Mouse (Mus musculus) cerebellum, adult 2 months (tissue): ENCODE data around the gene Ext2. TPM values are rescaled to one million over a fixed set of nuclear protein-coding genes. Genes with fewer than 3 reads are reported as not detected.

Experiments
- DNase-seq, 2 experiments: peaks; one replicate each; pipeline ENCODE4 v3.0.0; 2021
- H3K27ac ChIP-seq: fragments of 200-500 bp; 2 replicates; pipeline ENCODE4 v1.5.1; 2012; ENCODE audit warnings: low read length, control low read depth, inconsistent platforms; ENCODE audit not compliant: insufficient read depth
- H3K27me3 ChIP-seq: fragments of 200-500 bp; 2 replicates; pipeline ENCODE4 v1.6.1; 2012; ENCODE audit warnings: inconsistent platforms, mild to moderate bottlenecking, low read length, moderate library complexity; ENCODE audit not compliant: control insufficient read depth, insufficient read depth
- H3K4me1 ChIP-seq: fragments of 200-500 bp; 2 replicates; pipeline ENCODE4 v1.6.1; 2011; ENCODE audit warnings: low read length; ENCODE audit not compliant: control insufficient read depth, insufficient read depth
- H3K4me3 ChIP-seq: fragments of 200-500 bp; replicated peaks from 2 replicates; pipeline ENCODE3; 2011; ENCODE audit warnings: mild to moderate bottlenecking, low read depth, low read length, control low read depth; ENCODE audit not compliant: insufficient read depth
- CTCF ChIP-seq: fragments of 200-500 bp; IDR thresholded peaks from 2 replicates; pipeline ENCODE4 v1.5.1; 2011; ENCODE audit warnings: low read depth, mild to moderate bottlenecking, control low read depth, low read length, moderate library complexity, borderline replicate concordance; ENCODE audit not compliant: insufficient read depth
- POLR2A ChIP-seq: fragments of 200-500 bp; IDR thresholded peaks from 2 replicates; pipeline ENCODE4 v1.6.1; 2011; ENCODE audit warnings: low read length, control low read depth, borderline replicate concordance; ENCODE audit not compliant: insufficient read depth
- WGBS: fragments of 180-500 bp; shearing (Covaris S2); methylation state at CpG from one replicate; pipeline ENCODE4 v1.1.7; 2018; 5-methylcytosine and 5-hydroxymethylcytosine counted together
- polyA plus RNA-seq: library from polyadenylated mRNA; depleted of rRNA; stranded (reverse); fragments of >200 nt; gene quantifications from 2 replicates; pipeline ENCODE4 v1.2.3, GENCODE M21; 2012

The Ext2 gene
- polyA plus RNA-seq, 1 experiment: 40.1 TPM

DNA sequence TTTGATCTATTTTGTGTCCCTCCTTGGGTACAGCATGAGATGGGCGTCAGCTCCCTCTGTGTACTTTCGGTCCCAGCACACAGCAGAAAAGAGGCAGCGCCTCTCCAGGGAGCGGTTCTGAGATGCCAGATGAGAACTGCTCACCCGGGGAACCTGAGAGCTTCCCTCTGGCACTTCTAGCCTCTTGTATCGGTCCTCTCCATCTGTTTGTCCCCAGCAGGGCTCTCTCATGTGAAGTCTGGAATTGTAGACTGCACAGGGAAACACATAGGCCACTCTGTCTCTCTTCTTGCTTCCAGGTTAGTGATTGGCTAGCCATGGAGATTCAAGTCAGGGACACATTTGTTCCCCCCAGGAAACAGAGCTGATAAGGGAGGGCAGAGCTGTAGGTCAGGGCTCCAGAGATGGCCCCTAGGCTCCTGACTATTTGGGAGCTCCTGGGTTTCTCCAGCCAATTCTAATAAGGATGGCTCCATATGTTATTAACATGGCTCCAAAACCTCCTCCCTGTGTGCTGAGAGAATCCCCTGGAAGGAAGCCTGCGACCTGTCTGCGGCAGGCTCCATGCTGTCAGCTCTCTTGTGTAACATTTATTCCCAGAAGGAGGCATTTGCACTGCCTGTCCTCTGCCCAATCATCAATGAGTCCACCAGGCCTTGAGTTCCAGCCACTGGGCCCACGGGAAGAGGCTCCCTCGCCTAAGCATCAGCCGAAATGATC lies 167.9 kb downstream of the Ext2 start:
- TF ChIP-seq POLR2A: no peak
- no peak for TF ChIP-seq CTCF
- H3K27me3 ChIP-seq: no peaks in the 10 kb centered on the region
- no peak overlapping the region for H3K27ac ChIP-seq
- peak; percentile 44 to 59 for DNase-seq
- WGBS: 35% methylated on average over 11 of the region's 11 CpGs
- no peaks in the 10 kb centered on the region; the same call in 1 of the 2 replicates for H3K4me1 ChIP-seq
- no peak overlapping the region for H3K4me3 ChIP-seq

GRCm38 (mm10) chr2:93649243-93649870 lies 173.0 kb downstream of the Ext2 start:
- DNase-seq: no peak
- no peaks in the 10 kb centered on the region; the same call in 1 of the 2 replicates for H3K4me1 ChIP-seq
- WGBS: 62% methylated on average over 4 of the region's 4 CpGs
- TF ChIP-seq CTCF (no peak), POLR2A (no peak)
- H3K27ac ChIP-seq: no peak overlapping the region
- H3K4me3 ChIP-seq: no peak overlapping the region
- H3K27me3 ChIP-seq: peaks cover 6% of the 10 kb centered on the region; the same call in 1 of the 2 replicates

- no peak overlapping the region for H3K27ac ChIP-seq
These were observed 174.3 kb downstream of the Ext2 start for GRCm38 (mm10) chr2:93647924-93648575.

GRCm38 (mm10) chr2:93647051-93647923 lies 175.1 kb downstream of the Ext2 start:
- WGBS: 7% methylated on average over 44 of the region's 44 CpGs
- Histone ChIP-seq H3K4me3 (no peak overlapping the region), H3K4me1 (no peaks in the 10 kb centered on the region), H3K27ac (no peak overlapping the region), H3K27me3 (peaks cover 10% of the 10 kb centered on the region; the same call in 1 of the 2 replicates)
- DNase-seq: peak; percentile 28 to 52
- TF ChIP-seq CTCF: no peak
- TF ChIP-seq POLR2A: no peak

More at GRCm38 (mm10) chr2:93647924-93648575, 174.3 kb downstream of the Ext2 start:
- no peak for TF ChIP-seq CTCF
- Histone ChIP-seq H3K4me1 (no peaks in the 10 kb centered on the region), H3K4me3 (no peak overlapping the region), H3K27me3 (peaks cover 6% of the 10 kb centered on the region; the same call in 1 of the 2 replicates)
- WGBS: 38% methylated on average over 20 of the region's 20 CpGs
- DNase-seq: peak in 1 of 2 experiments; percentile 24

DNA sequence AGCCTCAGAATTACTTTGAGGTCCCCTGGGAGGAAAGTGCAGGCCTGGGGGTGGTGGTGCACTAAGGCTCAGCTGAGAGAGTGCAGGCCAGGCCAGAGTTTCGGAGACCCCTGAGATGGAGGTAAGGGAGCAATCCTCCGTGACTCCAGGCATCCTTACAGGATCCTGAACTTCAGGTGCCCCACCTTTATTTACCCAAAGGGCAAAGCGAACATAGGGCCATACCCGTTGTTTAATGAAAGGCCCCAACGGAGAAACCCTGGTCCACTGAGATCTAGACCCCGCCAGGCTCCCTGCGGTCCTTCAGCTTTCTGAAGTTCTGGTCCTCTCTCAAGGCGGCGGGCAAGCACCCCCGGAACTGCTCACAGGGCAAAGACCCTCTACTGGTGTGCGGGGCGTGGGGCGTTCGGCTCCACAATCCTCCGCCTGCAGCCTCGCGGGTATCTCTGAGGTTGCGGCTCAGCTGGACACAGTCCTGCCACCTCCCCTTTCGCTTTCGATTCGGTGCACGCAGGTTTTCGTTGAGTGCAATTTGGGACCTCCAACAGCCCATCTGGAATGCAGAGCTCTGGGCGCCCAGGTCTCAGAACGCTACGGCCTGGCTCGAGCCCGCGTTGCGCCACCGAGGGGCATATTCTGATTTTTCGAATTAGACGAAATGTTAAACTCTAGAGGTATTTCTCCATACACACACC lies 176.6 kb downstream of the Ext2 start:
- DNase-seq: peak in 1 of 2 experiments; percentile 30
- 61% methylated on average over 33 of the region's 33 CpGs for WGBS
- H3K4me3 ChIP-seq: no peak overlapping the region
- H3K27me3 ChIP-seq: peaks cover 12% of the 10 kb centered on the region; the same call in 1 of the 2 replicates
- no peaks in the 10 kb centered on the region for H3K4me1 ChIP-seq
- TF ChIP-seq POLR2A (no peak), CTCF (no peak)
- H3K27ac ChIP-seq: no peak overlapping the region

DNA sequence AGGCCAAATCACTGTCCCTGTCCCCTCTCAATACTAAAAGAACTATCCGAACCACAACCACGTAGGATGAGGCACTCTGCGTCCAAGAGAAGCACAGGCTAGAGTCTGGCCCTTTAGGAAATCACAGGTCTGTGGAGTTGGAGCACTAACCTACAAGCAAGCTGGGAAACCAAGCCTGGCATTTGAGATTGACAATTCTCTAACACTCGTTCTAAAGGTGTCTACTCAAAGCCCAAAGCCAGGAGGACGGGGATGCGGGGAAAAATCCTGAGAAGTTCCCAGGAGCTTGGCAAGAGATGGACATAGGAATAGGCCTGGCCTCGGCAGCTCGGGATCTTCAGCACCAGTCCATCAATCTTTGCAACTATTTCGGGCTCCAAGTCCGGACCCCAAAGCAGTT lies 177.2 kb downstream of the Ext2 start:
- Histone ChIP-seq H3K27ac (no peak overlapping the region), H3K27me3 (peaks cover 12% of the 10 kb centered on the region; the same call in 1 of the 2 replicates), H3K4me3 (no peak overlapping the region), H3K4me1 (no peaks in the 10 kb centered on the region)
- no peak for TF ChIP-seq CTCF
- no peak for TF ChIP-seq POLR2A
- no peak for DNase-seq
- 92% methylated on average over 10 of the region's 10 CpGs for WGBS
